Mouse (Mus musculus): ENCODE measurements around the gene Tsacc.

DNA sequence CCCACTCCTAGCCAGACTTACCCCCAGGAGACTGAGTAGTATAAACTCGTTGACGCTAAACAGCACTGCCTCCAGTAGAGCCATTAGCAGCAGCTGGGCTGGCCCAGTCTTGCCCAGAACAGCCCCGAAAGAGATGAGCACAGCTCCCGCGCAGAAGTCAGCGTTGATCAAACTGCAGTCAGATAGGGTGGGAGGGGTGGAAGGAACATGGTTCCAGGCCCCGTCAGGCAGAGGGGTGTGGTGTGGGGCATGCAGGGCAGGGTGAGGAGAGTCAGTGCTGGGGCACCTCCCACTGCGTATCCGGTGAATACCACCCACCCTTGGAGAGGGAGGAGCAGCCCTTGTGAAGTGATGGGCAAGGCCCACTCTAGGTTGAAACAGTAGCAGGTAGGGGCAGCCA lies 49.1 kb downstream of the Tsacc start:
- TF ChIP-seq CTCF (IDR thresholded peaks at IDR 0.05; ENCODE audit: borderline replicate concordance, insufficient read depth, low read depth, low read length) (no peak), POLR2A (IDR thresholded peaks at IDR 0.05; ENCODE audit: borderline replicate concordance, insufficient read depth, low read length) (no peak)

All from cerebellum, adult 2 months (tissue).